Mouse (Mus musculus) retina, postnatal 1 day (tissue): Measurements from ENCODE around the gene Tmem203.

Experiments
- DNase-seq: peaks from one replicate; pipeline ENCODE4 v3.0.0-alpha.2; 2012

Gene Tmem203

DNA sequence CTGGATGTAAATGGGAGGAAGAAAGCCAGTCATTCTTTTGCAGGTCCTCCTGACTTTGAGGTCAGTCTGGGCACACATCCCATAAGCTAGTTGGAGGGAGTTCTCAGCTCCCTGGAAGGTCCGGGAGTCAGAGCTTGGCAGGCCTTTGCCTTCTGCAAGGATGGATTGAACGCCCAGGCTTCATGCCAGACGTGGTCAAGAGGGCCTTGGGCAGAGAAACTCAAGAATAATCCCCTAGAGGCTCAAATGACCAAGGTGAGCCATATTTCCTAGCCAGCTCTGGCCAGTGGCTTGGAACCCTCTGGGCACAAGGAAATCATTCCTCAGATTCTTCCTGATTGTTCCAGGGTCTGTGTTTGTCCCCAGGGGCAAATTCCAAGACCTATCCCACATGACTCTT is 9.6 kb downstream of the Tmem203 start:
- DNase-seq: no peak

DNA sequence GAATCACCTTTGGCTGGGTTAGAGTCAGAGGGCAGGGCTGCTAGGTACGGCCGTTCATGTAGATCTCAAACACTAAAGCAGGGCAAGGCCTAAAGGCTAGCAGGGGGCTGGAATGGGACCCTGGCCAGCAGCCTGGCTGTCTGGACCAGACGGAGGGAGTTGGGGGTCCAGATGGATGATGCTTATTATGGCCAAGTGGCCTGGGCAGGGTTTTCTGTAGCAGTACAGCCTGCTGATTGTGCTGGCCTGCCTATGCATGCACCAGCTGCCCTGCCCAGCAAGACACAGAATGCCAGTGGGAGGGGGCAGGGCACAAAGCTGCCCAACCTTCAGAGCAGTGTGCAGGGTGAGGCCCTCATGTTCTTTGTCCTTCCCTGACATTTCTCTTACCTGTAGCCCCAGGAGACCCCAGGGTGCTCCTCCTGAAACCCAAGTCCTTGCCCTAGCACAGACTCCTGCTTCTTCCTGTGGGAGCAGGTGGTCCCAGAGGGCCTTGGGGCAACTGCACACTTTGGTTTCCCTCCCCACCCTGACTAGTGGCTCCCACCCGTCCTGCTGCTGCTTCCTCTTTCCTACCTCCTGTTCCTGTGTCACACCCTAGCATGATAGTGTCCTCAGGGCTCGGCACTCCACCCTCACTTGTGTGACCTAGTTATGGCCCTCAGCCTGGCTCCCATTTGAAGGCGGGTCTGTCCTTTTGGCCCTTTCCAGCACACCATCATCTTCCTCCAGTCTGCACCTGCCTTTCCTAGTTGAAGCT is 10.8 kb downstream of the Tmem203 start:
- peak; percentile 81 for DNase-seq

DNA sequence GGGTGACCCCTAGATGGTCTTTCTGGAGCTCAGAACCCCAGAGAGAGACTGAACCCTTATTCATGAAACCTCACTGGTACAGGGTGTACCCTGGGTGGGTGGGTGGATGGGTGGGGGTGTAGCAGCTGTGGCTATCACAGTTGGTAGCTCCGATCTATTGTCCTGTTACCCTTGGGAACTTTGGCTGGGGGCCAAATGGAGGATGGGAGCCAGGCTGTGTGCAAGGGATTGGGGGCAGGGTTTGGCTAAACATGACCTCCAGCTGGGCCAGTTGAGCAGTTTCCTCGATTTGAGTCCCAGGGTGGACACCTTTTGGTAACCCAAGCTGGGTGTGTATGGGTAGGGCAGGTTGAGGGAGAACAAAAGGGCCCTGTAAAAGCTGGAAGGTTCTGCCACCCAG is 11.5 kb downstream of the Tmem203 start:
- peak; percentile 93 for DNase-seq

DNA sequence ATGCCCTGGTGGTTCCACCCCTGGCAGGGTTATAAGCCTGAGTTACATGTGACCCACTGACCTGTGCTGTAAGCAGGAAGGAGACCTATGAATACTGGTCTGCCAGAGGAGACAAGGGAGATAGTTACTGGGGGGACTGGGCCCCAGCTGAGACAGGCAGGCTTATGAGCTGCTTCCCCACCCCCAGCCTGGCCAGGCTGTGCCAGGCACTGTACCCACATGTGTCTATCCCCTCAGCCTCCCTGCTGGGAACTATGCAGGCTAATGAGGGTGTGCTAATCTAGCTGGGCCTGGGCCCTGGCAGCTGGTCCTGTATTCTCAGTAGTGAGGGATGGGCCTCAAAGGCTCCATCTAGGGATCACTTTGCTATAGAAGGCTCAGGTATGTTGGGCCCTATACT is 12.0 kb downstream of the Tmem203 start:
- peak; percentile 93 for DNase-seq

DNA sequence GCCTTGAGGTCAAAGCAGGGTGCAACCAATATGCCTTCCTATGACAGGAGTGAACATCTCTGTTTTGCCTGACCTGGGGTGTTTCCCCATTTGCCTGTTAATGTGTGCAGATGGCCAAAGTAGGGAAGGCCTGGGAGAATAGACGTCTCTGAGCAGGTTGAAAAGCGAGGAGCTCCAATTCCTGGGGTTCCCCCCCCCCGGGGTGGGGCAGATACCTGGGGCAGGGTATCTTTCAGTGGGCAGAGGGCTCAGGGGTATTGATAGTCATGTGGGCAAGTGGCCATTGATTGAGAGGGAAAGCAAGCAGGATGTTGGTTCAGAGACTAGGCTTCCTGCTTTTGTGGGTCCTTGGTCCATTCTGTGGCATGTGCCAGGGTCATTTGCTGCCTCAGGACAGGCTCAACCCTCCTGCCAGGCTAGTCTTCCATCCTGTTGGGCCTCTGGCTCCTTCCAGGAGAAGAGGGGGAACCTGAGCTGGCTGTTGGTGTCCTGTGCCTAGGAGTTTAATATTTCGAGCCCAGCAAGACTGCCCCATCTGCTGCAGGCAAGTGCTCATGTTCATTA is 12.6 kb downstream of the Tmem203 start:
- DNase-seq: no peak

DNA sequence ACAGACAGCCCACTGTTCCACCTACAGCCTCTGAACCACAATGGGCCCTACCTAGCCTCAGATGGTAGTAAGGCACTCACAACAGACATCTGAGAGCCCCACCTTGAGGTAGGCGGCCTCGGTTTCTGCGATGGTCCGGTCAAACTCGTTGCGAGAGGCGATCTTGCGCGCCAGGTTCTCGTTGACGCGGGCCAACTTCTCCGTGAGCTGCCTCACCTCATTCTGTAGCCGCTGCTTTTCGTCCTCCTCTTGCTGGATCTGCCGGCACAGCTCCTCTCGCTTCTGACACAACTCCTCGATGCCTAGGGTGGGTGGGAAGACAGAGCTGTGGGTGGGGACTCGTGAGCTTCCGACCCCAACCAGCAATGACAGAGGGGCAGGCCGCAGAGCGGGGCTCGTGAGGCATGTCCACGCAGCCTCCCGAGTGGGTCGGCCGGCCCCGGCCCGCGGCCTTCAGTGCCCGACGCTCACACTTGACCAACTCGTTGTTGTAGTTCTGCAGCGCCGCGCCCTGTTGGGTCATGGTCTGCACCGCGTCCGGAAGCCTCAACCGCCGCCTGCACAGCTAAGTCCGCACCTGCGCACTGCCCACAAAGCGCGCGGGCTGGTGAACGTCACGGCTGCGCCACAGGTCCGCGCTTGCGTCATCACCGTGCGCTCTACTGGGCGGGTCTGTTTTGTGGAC is 16.7 kb downstream of the Tmem203 start, which contains the start of the genes Ssna1 and Anapc2:
Gene Ssna1, minus strand, starts transcription at position 612 of the 685 bp plus-strand sequence.
Gene Anapc2, plus strand, starts transcription at position 652 of the 685 bp plus-strand sequence.
- peak; percentile 98 for DNase-seq

DNA sequence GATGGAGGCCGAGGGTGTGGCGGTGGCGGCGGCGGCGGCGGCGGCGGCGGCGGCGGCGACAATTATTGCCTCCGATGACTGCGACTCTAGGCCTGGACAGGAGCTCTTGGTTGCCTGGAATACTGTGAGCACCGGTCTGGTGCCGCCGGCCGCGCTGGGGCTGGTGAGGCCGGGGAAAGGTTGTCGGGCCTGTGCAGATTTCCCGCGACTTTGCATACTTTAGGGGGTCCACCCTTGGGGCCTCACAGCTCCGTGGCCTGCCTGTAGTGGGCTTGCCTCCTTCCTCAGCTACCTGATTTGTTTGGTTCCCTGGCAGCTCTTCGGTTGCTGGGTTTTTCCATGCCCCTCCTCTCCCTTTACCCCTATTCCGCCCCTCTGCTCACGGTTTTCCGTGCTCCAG is 17.3 kb downstream of the Tmem203 start:
- no peak for DNase-seq

DNA sequence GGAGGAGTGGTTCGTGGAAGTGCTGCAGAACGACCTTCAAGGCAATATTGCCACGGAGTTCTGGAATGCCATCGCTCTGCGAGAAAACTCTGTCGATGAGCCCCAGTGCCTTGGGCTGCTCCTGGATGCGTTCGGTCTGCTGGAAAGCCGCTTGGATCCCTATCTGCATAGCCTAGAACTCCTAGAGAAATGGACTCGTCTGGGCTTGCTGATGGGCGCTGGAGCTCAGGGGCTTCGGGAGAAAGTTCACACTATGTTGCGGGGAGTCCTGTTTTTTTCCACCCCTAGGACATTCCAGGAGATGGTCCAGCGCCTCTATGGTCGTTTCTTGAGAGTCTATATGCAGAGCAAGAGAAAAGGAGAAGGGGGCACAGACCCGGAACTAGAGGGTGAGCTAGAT is 17.8 kb downstream of the Tmem203 start:
- DNase-seq: no peak

DNA sequence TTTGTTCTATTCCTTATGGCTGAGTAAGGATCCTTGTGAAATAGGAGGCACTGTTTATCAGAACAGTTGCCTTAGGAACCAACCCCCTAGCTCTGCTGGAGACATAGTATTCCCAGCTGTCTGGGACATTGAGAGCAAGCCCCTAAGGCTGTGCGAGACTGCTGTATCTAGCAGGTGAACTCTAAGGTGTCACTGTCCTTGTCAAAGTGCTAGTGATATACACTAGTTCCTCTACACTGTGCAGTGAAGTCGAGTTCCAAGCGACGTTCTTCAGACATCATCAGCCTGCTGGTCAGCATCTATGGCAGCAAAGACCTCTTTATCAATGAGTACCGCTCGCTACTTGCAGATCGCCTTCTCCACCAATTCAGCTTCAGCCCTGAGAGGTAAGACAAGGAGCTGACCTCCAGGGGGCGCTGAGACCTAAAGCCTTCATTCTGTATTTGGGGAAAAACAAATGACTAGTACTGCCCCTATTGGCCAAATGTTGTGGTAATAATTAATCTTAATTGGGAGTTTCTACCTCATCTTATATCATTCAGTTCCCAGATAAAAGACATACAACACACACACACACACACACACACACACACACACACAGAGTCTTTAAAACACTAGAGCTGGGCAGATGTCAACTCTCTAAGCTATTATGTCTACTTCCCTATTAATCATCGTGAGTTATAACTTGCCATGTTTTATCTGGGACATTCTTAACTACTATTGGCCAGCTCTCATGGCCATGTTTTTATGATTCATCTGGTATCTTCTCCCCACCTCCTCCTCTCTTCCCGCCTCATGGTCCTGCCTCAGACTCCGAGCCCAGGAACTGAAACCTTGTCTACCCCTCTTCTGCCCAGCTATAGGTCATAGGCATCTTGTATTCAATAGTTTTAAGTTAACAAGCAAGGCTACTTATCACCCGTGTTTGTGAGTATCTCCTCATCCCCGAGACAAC is 24.0 kb downstream of the Tmem203 start:
- DNase-seq: peak; percentile 90

DNA sequence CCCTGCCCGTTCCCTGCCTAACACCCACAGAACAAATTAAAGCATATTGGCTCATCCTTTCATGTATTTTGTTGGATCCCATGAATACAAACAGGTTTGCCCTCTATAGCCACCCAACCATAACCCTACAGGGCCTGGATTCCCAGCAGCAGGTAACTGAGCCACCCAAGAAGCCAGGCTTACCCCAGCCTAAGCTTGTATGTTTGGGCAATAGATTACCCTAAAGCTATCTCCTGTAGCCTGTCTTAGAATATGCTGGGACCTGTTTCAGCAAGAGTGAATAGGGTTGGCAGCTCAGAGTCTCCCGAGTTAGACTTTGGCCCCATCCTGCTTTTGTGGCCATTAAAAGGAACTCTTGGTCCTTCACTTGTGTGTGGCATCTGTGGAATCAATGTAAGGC is 30.3 kb downstream of the Tmem203 start:
- DNase-seq: no peak

DNA sequence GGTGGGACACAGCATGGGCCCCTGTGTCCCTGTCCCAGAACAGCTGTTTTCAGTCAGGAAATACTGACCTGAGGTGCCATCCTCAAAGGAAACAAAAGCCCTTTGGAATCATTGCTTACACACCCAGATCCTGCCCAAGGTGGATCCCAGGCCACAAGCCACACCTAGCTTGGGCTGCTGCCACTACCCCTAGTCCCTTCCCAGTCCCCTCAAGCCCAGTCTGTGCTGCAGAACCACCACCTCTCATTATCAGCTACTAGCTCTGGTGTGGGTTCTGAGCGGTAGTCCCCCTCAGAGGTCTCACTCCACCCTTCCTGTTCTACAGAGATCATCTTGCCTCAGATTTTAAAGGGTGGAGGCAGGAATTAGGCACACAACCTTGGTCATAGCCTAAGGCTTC is 31.1 kb downstream of the Tmem203 start:
- no peak for DNase-seq

DNA sequence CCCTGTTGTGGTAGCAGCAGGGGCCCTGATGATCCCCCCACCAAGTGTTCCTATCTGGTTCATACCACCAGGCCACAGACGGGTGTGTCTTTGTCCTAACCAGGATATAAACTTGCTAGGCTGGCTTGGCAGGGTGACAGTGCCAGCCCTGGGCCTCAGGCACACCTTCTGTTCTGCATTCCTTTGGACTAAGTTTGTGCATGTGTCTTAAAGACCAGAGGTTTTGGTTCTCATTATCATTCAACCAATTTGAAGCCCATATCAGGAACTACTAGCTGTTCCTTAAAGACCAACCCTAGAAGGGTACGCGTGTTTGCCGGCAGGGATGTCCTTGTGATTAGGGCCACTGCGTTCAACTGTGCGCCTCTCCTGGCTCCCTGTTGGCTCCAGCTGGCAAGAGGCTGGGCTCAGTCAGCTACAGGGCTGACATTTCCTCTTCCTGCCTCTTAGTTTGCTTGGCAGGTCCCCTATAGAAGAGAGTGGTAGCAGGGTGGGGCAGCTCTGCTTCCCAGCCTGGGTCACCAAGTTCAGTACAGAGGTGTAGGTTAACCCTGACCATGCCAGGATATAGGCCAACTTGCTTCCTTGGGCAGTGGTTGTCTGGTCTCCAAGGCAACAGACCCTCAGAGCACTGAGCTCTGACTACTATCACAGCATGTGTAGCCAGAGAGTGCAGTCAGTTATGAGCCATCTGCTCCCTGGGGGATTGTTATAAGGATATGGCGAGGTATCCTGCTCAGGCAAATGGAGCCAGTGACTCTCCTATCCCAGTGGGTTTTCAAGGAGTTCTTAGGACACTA is 31.8 kb downstream of the Tmem203 start:
- no peak for DNase-seq

DNA sequence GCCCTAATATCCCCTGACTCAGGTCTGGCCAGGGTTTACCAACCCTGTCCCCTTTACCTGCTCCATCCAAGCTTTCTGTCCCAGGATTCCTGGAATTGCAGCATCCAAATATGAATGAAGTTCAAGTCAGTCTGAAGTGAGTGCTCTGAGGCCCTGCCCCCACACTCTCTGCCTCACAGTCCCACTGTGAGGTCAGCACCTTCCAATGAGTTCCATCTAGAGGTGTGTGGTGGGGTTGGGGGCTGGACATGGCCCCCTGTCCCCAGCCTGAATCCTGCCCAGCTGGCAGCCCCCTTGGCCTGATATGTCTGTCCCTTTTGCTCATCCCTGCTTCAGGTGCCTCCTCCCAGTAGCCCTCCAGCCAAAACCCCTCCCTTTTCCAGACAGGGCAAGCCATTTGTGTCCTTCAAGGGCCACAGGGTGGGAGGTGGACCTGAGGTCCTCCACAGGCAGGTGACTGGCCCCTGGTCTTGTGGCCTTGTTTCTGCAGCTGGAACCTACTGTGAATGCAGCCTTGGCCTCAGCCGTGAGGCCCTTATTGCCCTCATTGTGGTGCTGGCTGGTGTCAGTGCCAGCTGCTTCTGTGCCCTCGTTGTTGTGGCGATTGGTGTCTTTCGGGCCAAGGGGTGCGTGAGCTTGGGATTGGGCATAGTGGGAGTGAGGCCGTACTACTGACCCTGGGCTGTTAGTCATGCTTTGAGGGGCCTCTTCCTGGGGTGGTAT is 32.8 kb downstream of the Tmem203 start, which contains the start of gene Tmem210:
Gene Tmem210, plus strand, starts transcription at position 219 of the 723 bp plus-strand sequence.
- DNase-seq: no peak

DNA sequence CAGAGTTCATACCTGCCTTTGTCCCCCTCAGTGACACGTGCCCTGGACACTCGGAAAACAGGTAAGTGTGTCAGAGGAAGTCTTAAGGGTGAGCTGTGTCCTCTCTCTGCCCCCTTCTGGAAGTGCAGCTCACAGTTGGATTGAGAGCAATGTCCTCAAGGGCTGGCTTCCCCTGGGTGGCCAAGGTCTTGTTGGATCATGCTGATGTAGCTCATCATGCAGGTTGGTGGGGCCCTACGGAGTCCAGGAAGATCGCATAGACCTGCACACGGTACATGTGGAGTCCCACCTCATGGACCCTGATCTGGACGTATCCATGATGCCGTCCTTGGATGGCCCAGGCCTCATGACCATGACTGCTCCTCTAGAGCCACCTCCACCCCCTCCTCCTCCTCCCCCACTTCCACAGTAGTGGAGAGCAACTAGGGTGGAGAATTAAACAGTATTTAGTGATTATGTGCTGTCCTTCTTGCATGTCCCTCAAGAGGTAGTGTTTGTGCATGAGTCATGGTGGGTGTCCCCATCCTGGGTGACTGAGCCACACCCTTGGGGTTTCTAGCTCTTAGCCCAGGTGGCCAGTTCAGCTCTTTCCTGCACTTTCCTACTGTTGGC is 33.6 kb downstream of the Tmem203 start:
- DNase-seq: no peak

DNA sequence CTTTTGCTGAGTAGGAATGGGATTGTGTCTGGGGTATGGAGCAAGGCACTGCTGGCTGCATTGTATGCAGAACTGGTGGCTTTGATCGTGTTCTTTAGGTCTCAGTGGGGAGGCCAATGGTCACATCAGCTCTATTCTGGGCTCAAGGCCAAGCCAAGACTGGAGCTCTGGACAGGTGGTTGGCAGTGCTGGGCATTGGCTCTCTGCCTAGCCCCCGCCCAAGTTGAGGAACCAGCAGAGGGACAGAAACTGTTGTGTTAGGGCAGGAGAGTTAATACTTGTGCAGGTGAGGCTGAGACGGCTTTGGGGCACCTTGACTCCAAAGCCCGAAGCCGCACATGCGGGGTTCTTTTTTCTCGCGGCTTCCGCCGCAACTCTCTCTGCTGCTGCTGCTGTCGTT is 34.4 kb downstream of the Tmem203 start, which contains the start of gene Lrrc26:
Gene Lrrc26, plus strand, starts transcription at position 265 of the 400 bp plus-strand sequence.
- DNase-seq: no peak

DNA sequence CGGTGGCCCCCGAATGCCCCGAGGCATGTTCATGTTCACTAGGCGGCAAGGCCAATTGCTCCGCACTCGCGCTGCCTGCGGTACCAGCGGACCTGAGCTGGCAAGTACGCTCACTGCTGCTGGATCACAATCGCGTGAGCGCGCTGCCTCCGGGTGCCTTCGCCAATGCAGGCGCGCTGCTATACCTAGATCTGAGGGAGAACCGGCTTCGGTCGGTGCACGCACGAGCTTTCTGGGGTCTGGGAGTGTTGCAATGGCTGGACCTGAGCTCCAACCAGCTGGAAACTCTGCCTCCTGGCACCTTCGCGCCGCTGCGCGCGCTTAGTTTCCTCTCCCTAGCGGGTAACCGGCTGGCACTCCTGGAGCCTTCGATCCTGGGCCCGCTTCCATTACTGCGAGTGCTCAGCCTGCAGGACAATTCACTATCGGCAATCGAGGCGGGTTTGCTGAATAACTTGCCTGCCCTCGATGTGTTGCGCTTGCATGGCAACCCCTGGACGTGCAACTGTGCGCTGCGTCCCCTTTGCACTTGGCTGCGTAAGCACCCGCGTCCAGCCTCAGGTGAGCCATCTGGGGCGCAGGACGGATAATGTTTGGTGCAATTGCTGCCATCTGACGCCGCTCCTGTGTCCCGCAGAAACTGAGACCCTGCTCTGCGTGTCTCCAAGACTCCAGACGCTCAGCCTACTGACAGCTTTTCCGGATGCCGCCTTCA is 35.0 kb downstream of the Tmem203 start:
- DNase-seq: peak; percentile 44

DNA sequence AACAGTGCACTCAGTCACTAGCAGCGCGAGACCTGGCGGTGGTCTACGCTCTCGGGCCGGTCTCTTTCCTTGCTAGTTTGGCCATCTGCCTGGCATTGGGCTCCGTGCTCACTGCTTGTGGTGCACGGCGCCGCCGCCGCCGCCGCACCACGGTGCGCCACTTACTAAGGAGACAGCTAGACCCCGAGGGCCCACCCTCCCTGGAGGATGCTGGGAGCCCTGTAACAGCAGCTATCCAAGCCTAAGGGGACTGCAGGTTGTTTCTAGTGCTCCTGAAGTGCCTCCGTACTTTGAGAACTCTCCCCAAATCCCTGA is 35.5 kb downstream of the Tmem203 start:
- DNase-seq: no peak

DNA sequence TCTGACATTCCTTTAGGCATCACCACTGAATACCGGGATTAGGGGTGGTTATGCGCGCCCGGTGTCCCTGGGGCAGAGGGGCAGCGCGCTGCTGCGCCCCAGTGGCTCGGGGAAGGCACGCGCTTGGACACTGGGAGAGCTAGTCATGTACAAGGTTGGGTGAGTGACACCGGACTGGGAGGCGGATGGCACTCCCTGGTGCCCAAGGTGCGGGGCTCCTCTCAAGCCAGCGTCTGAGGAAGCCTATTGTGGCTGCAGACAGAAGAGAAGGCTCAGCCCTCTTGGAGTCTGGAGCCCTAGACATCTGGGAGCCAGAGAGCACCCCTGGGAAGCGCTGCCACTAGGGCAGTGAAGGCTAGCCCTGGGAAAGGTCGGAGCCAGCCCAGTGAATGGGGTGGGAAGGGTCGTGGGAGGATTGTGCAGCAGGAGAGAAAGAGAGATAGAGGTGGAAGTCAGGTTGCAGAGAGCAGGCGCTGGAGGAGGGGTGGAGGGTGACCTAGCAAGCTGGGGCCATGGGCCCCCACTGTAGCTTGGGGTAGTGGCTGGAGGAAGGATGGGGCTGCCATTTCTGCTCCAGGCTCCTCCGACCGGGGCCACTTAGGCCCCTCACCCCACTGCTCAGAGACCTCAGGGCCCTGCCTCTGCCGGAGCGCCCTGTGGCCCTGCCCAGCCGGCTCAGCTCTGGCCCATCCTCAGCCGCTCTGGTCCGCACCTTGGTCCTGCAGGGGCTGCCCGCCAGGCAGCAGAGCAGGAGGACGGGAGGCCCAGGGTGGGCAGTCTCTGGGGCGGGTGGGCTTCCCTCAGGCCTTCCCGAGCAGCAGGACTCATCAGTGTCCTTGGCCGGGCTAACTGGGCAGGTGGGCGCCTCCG is 36.2 kb downstream of the Tmem203 start:
- DNase-seq: no peak

DNA sequence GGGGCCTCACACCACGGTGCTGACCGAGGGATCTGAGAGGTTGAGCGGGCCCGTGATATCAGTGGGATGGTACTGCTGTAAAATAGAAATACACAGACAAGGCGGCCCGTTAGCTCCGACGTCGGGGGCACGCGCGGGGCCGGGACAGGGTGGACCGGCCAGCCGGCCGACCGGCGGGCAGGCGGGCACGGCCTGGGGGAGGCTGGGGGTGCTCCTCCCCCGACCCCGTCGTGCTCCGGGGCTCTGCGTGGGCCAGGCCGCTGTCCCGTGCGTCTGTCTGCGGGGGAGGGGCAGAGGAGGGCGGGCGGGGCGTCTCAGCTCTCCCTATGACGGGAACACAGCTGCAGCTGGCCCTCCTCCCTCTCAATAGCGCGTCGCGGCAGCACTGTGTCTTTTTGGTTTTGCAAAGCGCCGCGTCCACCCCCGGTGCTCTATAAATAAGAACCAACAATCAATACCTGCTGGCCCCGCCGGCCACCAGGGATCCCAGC is 36.9 kb downstream of the Tmem203 start:
- no peak for DNase-seq
